Mouse (Mus musculus) left cerebral cortex, postnatal 14 days (tissue): ENCODE data around the gene Timp3. TPM values are rescaled to one million over a fixed set of nuclear protein-coding genes. Genes with fewer than 3 reads are reported as not detected.

Experiments used
- DNase-seq, 2 experiments: peaks; one replicate each; pipeline ENCODE4 v3.0.0; 2021 to 2022; ENCODE audit warnings: low spot score in 2 of 2, mixed read lengths in 1 of 2
- intact Hi-C: fragments of 180-260 bp; cut with DNase I; formaldehyde crosslinking; loops from one replicate; pipeline ENCODE4 v1.15.1; 2025
- total RNA-seq, 2 experiments: library from RNA; stranded (reverse); gene quantifications; 2 replicates each; pipeline ENCODE4 v1.2.3; 2021

Timp3 gene
- total RNA-seq, 2 experiments from 2014 or later, result 49.1 to 51.5 TPM

- no peak for DNase-seq
- intact Hi-C loops, result no loop called here
These were observed 19.4 kb downstream of the Timp3 start for GRCm38 (mm10) chr10:86319526-86319925.

- intact Hi-C loops, result no loop called here
- no peak for DNase-seq
These were observed 20.0 kb downstream of the Timp3 start for GRCm38 (mm10) chr10:86320204-86320603.

- intact Hi-C loops, result no loop called here
These were observed 21.0 kb downstream of the Timp3 start for GRCm38 (mm10) chr10:86321194-86321593.

DNA sequence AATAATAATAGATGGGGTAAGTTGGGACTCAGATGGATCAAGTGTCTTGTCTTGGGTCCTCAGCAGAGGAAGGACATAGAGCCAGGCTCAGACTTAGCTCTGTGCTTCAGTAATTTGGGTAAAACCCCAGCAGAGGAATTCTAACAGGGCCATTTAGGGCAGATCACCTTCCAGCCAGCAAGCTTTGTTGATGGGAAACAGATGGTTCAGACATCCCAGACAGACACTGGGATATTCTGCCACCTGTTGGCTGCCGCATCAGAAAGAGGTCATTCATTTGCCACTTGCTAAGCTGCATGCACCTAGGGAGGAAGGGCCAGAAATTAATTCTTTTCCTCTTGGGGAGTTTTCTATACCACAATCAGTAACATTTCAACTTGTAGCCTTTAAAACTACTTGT, 21.8 kb downstream of the Timp3 start:
- intact Hi-C loops, result no loop called here

More at GRCm38 (mm10) chr10:86321194-86321593, 21.0 kb downstream of the Timp3 start:
- no peak for DNase-seq

DNA sequence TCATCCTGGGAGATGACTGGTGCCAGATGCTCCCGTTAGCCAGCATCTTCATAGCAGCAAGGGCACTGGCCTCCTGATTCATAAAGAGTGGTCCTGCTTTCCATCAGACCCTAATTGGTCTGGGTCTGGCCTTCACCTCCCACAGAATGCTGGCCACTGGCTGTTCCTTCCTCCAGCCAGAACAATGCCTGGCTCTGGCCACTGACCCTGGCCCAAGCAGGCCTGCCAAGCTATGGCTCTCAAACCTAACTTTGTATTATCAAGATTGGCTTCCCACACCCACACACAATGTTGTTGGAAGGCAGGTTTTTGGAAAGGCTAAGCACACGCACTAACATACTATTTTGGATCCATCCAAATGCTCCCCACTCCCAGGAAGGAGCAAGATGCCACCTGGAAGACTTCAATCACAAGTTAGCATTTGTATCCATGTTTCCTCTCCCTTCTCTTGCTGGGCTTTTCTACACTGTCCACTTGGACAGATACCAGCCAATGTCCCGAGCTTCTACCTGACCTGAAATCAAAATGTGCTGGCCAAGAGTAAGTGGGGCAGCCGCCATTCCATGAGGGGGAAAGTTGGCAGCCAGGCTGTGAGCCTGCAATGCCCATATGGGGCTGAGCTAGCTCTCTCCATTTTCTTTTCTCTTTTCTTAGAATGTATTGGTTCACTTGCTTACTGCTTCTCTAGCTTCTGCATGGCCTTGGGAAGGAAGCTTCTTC, 23.3 kb downstream of the Timp3 start:
- intact Hi-C loops, result no loop called here
- peak in 1 of 2 experiments; percentile 24 for DNase-seq

More for the DNA sequence above, 21.8 kb downstream of the Timp3 start:
- no peak for DNase-seq

DNA sequence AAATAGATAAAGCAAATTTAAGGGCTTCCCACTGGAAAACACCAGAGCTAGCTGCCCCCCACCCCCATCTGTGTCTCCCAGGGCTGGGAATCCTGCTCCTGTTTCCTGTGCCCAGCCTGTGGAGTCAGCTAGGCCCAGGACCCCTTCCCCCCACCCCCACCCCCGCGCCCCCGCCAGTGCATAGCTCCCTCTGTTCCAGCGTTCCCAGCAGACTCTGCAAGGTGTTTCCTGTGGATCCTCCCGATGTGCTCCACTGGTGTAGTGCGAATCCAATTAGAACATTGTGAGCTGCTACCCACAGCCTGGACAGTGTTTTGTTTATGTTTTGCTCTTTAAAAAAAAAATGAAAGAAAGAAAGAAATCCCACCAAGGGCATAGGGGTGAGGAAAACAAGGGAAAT, 25.1 kb downstream of the Timp3 start:
- intact Hi-C loops, result no loop called here

GRCm38 (mm10) chr10:86328143-86328542, 28.0 kb downstream of the Timp3 start:
- no peak for DNase-seq
- intact Hi-C loops, result no loop called here

More for the DNA sequence above, 25.1 kb downstream of the Timp3 start:
- DNase-seq, result no peak

DNA sequence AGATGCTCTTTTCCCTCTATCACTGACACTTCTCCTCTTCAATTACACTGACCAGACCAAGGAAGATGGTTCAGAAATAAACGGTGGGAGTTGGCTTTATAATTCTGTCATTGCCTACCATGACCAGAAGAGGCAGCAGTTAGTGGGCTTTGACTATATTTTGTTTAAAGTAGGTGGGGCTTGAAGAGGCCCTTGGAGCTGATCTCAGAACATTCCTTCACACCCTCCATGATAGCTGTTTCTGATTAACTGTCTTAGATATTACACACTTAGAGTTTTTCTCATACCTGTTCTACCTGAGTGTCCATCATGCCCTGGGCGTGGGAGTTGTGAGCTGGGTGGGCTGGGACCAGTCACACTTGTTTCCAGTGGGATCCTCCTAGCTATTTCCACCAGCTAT, 28.5 kb downstream of the Timp3 start:
- DNase-seq, result no peak
- intact Hi-C loops, result no loop called here

DNA sequence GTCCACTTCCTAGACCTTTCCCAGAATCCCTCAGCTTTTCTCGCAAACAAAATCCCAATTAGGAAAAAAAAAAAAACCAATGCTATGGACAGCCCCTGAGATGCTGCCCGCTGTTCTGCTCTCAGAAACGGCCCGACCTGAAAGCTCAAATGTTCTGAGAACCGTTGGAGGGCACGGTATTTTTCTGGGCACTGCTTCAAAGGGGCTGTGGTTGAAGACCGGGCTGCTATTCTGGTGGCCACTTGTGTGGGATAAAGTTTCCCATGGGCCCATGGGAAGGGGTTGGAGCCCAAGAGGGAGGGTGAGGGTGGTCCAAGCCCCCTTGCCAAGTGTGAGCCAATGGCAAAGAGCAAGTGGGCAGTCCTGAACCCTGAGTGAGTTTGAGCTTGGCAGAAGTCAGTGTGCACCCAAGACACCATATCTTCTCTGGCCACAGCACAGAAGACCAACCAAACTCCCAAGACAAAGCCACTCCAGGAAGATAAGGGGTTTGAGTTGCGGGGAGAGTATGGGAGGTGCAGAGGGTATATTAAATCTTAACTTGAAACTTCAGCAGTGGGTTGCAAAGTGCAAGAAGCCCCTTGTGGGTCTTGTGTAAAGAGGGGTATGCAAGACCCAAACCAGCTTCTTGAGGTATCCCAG, 29.2 kb downstream of the Timp3 start:
- DNase-seq, result no peak
- intact Hi-C loops, result no loop called here

GRCm38 (mm10) chr10:86330993-86331680, 31.0 kb downstream of the Timp3 start:
- intact Hi-C loops, result no loop called here
- DNase-seq, result no peak

DNA sequence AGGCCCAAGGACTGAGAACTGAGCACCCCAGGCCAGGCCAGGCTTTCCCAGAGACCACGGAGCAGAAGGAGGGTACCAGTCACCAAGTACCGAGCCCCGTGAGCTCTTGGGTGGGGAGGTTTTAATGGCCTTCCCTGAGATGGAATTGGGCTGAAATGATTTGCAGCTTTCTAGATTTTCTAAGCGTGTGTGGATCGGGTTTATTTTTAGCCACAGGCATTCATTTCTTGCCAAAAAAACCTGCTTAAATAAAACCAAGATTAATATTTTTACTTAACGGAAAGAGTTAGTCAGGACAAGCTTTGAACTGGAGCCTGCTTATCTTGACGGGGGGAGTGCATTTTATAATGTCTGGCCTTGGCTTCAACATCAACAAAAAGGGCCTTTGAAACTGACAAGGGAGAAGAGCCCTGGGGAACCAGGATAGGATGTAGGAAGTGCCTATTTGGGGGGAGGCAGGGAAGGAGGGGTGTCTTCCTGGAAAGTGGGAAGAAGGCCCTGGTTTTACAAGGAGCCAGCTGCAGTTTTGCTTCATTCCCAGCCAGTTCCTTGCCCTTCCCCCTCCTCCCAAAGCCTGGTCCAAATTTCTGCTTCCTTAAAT, 31.6 kb downstream of the Timp3 start:
- intact Hi-C loops, result no loop called here
- peak in 1 of 2 experiments; percentile 25 for DNase-seq

- no peak for DNase-seq
- intact Hi-C loops, result no loop called here
These were observed 32.8 kb downstream of the Timp3 start for GRCm38 (mm10) chr10:86332942-86333341.

GRCm38 (mm10) chr10:86334581-86334980, 34.4 kb downstream of the Timp3 start:
- no peak for DNase-seq
- intact Hi-C loops, result no loop called here

DNA sequence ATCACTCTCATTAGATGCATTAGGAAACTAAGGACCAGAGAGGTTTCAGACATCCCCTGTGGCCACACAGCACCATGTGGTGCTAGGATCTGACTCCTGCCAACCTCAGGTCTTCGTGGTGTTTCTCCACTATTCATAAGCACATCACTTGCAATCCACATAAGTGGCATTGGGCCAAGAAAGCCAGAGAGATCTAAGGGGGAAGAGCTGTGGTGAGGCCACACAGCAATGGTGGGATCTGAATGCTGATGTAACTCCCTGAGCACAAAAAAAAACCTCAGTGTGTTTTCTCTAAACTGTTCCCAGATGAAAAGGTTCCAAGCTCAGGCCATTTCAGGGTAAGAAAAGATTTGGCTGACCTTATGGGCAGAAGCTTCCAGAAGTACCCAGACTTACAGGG, 36.3 kb downstream of the Timp3 start:
- intact Hi-C loops, result no loop called here
- DNase-seq, result no peak

- no peak for DNase-seq
- intact Hi-C loops, result no loop called here
These were observed 37.1 kb downstream of the Timp3 start for GRCm38 (mm10) chr10:86337239-86337638.

DNA sequence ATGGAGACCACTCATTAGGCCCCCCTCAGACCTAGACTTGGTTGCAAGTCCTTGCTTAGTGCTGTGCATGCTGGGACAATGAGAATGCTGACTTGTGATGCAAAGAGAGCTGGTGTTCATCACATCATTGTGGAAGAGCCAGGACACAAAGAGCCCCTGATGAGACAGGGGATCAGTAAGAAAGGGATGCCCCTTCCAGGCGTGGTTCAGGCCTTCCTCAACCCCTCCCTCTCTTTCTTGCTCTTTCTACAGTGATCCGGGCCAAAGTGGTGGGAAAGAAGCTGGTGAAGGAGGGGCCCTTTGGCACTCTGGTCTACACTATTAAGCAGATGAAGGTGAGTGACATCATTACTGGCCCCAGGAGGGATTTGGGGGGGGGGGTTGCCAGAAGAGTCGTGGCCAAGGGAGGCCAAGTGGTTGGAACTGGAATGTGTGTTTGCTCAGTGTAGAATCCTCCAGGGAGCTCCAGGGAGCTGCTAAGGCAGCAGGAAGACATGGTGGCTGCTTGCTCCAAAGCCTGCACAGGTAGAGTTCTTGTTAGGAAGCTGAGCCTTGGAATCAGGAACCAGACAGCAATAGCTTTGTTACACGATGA, 38.0 kb downstream of the Timp3 start:
- DNase-seq, result no peak
- intact Hi-C loops, result no loop called here

DNA sequence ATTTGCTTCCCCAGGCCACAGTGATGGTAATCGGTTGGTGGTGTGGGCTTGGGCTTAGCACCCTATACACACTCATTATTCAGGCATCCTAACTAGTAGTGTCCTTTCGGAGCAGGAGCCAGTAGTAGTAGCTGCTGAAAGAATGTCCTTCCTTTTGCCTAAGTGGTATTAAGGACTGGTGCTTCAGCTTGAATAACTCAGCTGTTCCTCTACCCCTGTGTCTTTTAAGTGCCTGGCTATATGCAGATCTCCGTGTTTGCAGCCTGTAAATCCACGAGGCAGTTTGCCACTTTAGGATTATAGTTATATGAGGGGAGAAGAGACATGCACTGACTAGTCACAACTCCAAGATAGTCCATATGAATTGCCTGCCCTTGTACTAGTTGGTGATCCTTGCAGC, 38.9 kb downstream of the Timp3 start:
- intact Hi-C loops, result no loop called here
- DNase-seq, result no peak

DNA sequence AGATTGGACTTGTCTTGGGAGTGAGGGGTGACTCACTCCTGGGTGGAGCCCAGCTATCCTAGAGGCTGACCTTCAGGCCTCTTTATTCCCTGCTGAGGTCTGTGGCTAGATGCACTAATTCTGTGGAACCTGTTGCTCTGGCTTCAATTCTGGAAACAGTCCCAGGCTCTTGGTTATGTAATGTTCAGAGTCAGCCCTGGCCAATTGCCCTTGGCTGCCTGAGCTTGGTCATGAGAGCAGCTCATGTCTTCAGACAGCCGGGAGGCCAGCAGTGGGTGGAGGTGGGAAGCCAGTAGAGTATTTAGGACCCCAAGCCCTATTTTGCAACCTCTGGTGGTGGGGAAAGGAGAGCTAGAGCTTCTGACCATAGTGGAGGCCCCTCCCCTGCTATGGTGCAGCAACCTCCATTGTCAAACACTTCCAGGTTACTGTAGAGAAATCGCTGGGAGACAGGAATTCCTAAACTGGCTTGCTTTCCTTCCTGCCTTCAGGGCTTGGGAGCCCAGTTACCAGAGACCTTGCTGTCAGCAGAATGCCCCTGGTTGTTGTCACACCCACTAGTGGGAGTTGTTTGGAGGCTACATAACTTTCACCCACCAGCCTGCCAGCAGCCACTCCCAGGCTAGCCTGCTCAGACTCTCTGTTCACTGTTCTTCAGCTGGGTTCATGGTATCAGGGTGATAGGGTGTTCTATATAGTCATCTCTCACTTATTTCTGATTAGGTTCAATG, 39.6 kb downstream of the Timp3 start:
- DNase-seq, result peak; percentile 70 to 87
- intact Hi-C loops, result no loop called here

- intact Hi-C loops, result no loop called here
- no peak for DNase-seq
These were observed 40.2 kb downstream of the Timp3 start for GRCm38 (mm10) chr10:86340421-86340820.
